Mouse (Mus musculus) CH12.LX (cell line): ENCODE results near the gene Lrrc75a.

Experiments
- CTCF ChIP-seq, 2 experiments: IDR thresholded peaks in 1 of 2; conservative IDR thresholded peaks in 1 of 2; 2 replicates each; pipeline ENCODE4 v1.5.1; 2011 to 2012; ENCODE audit warnings: low read depth in 2 of 2, low read length in 2 of 2, improper control_type of control experiment in 1 of 2, inconsistent platforms in 1 of 2, mild to moderate bottlenecking in 1 of 2, moderate library complexity in 1 of 2
- EP300 ChIP-seq: IDR thresholded peaks from 2 replicates; pipeline ENCODE4 v1.6.1; 2011; ENCODE audit warnings: low read length, improper control_type of control experiment
- GABPA ChIP-seq: IDR thresholded peaks from 2 replicates; pipeline ENCODE4 v1.6.1; 2012; ENCODE audit warnings: low read depth, low read length, improper control_type of control experiment, inconsistent platforms; ENCODE audit not compliant: insufficient replicate concordance
- HCFC1 ChIP-seq: IDR thresholded peaks from 2 replicates; pipeline ENCODE4 v1.6.1; 2012; ENCODE audit warnings: low read depth, mild to moderate bottlenecking, inconsistent platforms, low read length, improper control_type of control experiment
- JUN ChIP-seq: IDR thresholded peaks from 2 replicates; pipeline ENCODE4 v1.6.1; 2011; ENCODE audit warnings: low read depth, mild to moderate bottlenecking, low read length, improper control_type of control experiment, moderate library complexity; ENCODE audit not compliant: insufficient read depth

- TF ChIP-seq GABPA: no peak
- TF ChIP-seq EP300: no peak
- no peak for TF ChIP-seq HCFC1
- no peak for TF ChIP-seq CTCF (conservative IDR thresholded peaks at IDR 0.05 in 1 of 2, IDR thresholded peaks at IDR 0.05 in 1 of 2; ENCODE audit: low read depth in 2 of 2, low read length in 2 of 2)
- no peak for TF ChIP-seq JUN
These were observed 89.2 kb downstream of the Lrrc75a start for GRCm38 (mm10) chr11:62558961-62559646.
